Mouse (Mus musculus) bone marrow macrophage, adult 2 months (primary cell): ENCODE results near the gene Smim11. TPM values are rescaled to one million over a fixed set of nuclear protein-coding genes. Genes with fewer than 3 reads are reported as not detected.

Experiments
- H3K27ac ChIP-seq: 2 replicates; pipeline ENCODE4 v1.5.1; 2012; ENCODE audit warnings: low read depth, low read length; ENCODE audit not compliant: insufficient read depth
- H3K4me1 ChIP-seq: 2 replicates; pipeline ENCODE4 v1.6.1; 2012; ENCODE audit warnings: low read length; ENCODE audit not compliant: control insufficient read depth, insufficient read depth
- H3K4me3 ChIP-seq: 2 replicates; pipeline ENCODE4 v1.5.1; 2012; ENCODE audit warnings: mild to moderate bottlenecking, low read length, moderate library complexity; ENCODE audit not compliant: insufficient read depth
- CTCF ChIP-seq: IDR thresholded peaks from 2 replicates; pipeline ENCODE4 v1.5.1; 2012; ENCODE audit warnings: low read depth, mild to moderate bottlenecking, low read length, moderate library complexity
- POLR2A ChIP-seq: IDR thresholded peaks from 2 replicates; pipeline ENCODE4 v1.6.1; 2012; ENCODE audit warnings: mild to moderate bottlenecking, low read depth, low read length, borderline replicate concordance
- polyA plus RNA-seq: library from polyadenylated mRNA; stranded (reverse); fragments of >200 nt; gene quantifications from 2 replicates; pipeline ENCODE4 v1.2.4, GENCODE M21; 2012; ENCODE audit not compliant: missing spikeins, insufficient read depth, insufficient read length

Gene Smim11
- polyA plus RNA-seq, 1 experiment = 68.3 TPM

DNA sequence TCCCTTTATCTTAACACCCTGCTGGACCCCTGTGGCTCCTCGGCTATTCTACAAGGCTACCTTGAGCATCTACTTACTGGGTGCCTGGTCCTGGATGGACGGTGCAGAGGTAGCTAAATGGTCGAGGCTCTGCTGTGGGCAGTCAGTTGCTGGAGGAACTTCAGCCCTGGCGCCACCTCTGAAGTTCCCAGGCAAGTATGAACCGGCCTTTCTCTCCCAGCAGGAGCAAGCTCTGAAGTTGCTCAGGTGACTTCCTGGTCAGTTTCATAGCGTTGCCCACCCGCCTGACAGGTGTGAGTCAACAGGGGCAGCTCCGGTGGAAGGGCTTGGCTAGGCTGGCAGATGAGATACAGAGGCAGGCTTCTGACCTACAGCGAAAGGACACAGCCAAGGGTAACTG, 58.1 kb downstream of the Smim11 start, which contains the start of gene Kcne1:
TSS of gene Kcne1 (minus strand) at position 240 of the 400 bp plus-strand sequence.
- no peaks in the 10 kb centered on the region for H3K4me1 ChIP-seq
- no peak within 1 kb of the TSS for H3K27ac ChIP-seq
- H3K4me3 ChIP-seq = no peak within 1 kb of the TSS
- TF ChIP-seq POLR2A (no peak), CTCF (no peak)

- TF ChIP-seq POLR2A (no peak), CTCF (no peak)
- Histone ChIP-seq H3K27ac (no peak overlapping the region), H3K4me1 (no peaks in the 10 kb centered on the region), H3K4me3 (no peak overlapping the region)
Measured at GRCm38 (mm10) chr16:92360711-92361110, 59.6 kb downstream of the Smim11 start.

Other genes starting within 250 kb of the Smim11 start
- gene Mrps6, start 243.0 kb upstream of the Smim11 start, polyA plus RNA-seq = 28.0 and 32.2 TPM in 2 replicates
- not detected in 2 replicates for gene Gm49711, start 243.0 kb upstream of the Smim11 start, polyA plus RNA-seq
- gene Slc5a3, start 243.0 kb upstream of the Smim11 start, polyA plus RNA-seq = 6.7 and 7.2 TPM in 2 replicates
- not detected in 2 replicates for gene Kcne2, start 8.9 kb upstream of the Smim11 start, polyA plus RNA-seq
- gene Fam243, start 20.2 kb downstream of the Smim11 start, polyA plus RNA-seq = not detected in 2 replicates
- gene Kcne1, start 58.2 kb downstream of the Smim11 start, polyA plus RNA-seq = not detected in 2 replicates
- 13.9 and 15.8 TPM in 2 replicates for gene Rcan1, start 169.6 kb downstream of the Smim11 start, polyA plus RNA-seq
- not detected in 2 replicates for gene Clic6, start 184.4 kb downstream of the Smim11 start, polyA plus RNA-seq